Mouse (Mus musculus) lung, postnatal 0 days (tissue): ENCODE measurements around the gene Sdcbp2. TPM values are rescaled to one million over a fixed set of nuclear protein-coding genes. Genes with fewer than 3 reads are reported as not detected.

Experiments
- ATAC-seq: fragments of 200-750 bp; cut with Nextera tagmentation; 2 replicates; pipeline ENCODE4 v1.8.0; 2017; ENCODE audit warnings: moderate library complexity
- DNase-seq: peaks from one replicate; pipeline ENCODE4 v3.0.0-alpha.2; 2016; ENCODE audit warnings: low spot score
- H3K27ac ChIP-seq: fragments of 300-500 bp; sonication (generic); 2 replicates; pipeline ENCODE4 v1.5.1; 2014; ENCODE audit warnings: antibody characterized with exemption, mild to moderate bottlenecking, low read length, mixed read lengths
- H3K27me3 ChIP-seq: fragments of 300-500 bp; sonication (generic); replicated peaks from 2 replicates; pipeline ENCODE4 v1.6.1; 2014; ENCODE audit warnings: low read length, mixed read lengths; ENCODE audit not compliant: insufficient read depth
- H3K36me3 ChIP-seq: fragments of 300-500 bp; sonication (generic); 2 replicates; pipeline ENCODE4 v1.6.1; 2014; ENCODE audit warnings: low read length, mixed read lengths; ENCODE audit not compliant: insufficient read depth
- H3K4me1 ChIP-seq: fragments of 300-500 bp; sonication (generic); 2 replicates; pipeline ENCODE4 v1.6.1; 2014; ENCODE audit warnings: antibody characterized with exemption, low read depth, low read length, mixed read lengths; ENCODE audit not compliant: insufficient read depth
- H3K4me2 ChIP-seq: fragments of 300-500 bp; sonication (generic); replicated peaks from 2 replicates; pipeline ENCODE4 v1.6.1; 2014; ENCODE audit warnings: low read depth, mild to moderate bottlenecking, low read length, moderate library complexity, mixed read lengths
- H3K4me3 ChIP-seq: fragments of 300-500 bp; sonication (generic); 2 replicates; pipeline ENCODE4 v1.5.1; 2014; ENCODE audit warnings: low read depth, low read length
- H3K9ac ChIP-seq: fragments of 300-500 bp; sonication (generic); replicated peaks from 2 replicates; pipeline ENCODE4 v1.6.1; 2014; ENCODE audit warnings: low read depth, mild to moderate bottlenecking
- H3K9me3 ChIP-seq: fragments of 300-500 bp; sonication (generic); 2 replicates; pipeline ENCODE4 v1.6.1; 2016; ENCODE audit warnings: low read length, mixed read lengths
- CTCF ChIP-seq: IDR thresholded peaks from 2 replicates; pipeline ENCODE4 v1.5.1; 2016; ENCODE audit warnings: antibody characterized with exemption, mild to moderate bottlenecking
- EP300 ChIP-seq: IDR thresholded peaks from 2 replicates; pipeline ENCODE4 v1.6.1; 2016; ENCODE audit warnings: antibody characterized with exemption, mild to moderate bottlenecking, control low read depth
- WGBS: fragments of 180-500 bp; shearing (Covaris S2); extraction: QIAGEN DNeasy Blood & Tissue Kit; methylation state at CpG from one replicate; pipeline ENCODE4 v1.1.7; 2014; 5-methylcytosine and 5-hydroxymethylcytosine counted together
- polyA plus RNA-seq: library from polyadenylated mRNA; unstranded; fragments of >200 nt; fragmentation: Nextera tagmentation; extraction: Ambion mirVana; gene quantifications from 2 replicates; pipeline ENCODE4 v1.2.1, GENCODE M21; 2015

The Sdcbp2 gene
- polyA plus RNA-seq, 1 experiment from 2014 or later, result 2.5 TPM

- WGBS, result 2% methylated on average over 21 of the region's 21 CpGs
- Histone ChIP-seq H3K4me2 (peak overlapping the region; percentile 80), H3K27me3 (no peaks in the 10 kb centered on the region), H3K9me3 (no peaks in the 10 kb centered on the region), H3K4me3 (peak overlapping the region; percentile 86), H3K36me3 (peaks cover 9% of the 10 kb centered on the region), H3K4me1 (peaks cover 7% of the 10 kb centered on the region; the same call in 1 of the 2 replicates), H3K9ac (peak overlapping the region; percentile 82), H3K27ac (peak overlapping the region; percentile 97)
- peak; percentile 83 for DNase-seq
- peak; percentile 78 for TF ChIP-seq EP300
- TF ChIP-seq CTCF, result no peak
- peak; percentile 50 for ATAC-seq
Measured at GRCm38 (mm10) chr2:151543063-151543895, 29.1 kb upstream of the Sdcbp2 start.

GRCm38 (mm10) chr2:151544673-151545072 lies 27.7 kb upstream of the Sdcbp2 start:
- TF ChIP-seq CTCF (no peak), EP300 (no peak)
- Histone ChIP-seq H3K36me3 (peaks cover 9% of the 10 kb centered on the region), H3K4me1 (peaks cover 7% of the 10 kb centered on the region; the same call in 1 of the 2 replicates), H3K9ac (no peak overlapping the region), H3K27ac (no peak overlapping the region), H3K4me3 (peak overlapping the region; percentile 86), H3K4me2 (peak overlapping the region; percentile 80), H3K27me3 (no peaks in the 10 kb centered on the region), H3K9me3 (no peaks in the 10 kb centered on the region)
- WGBS, result 40% methylated on average over 6 of the region's 6 CpGs
- no peak for ATAC-seq
- no peak for DNase-seq

DNA sequence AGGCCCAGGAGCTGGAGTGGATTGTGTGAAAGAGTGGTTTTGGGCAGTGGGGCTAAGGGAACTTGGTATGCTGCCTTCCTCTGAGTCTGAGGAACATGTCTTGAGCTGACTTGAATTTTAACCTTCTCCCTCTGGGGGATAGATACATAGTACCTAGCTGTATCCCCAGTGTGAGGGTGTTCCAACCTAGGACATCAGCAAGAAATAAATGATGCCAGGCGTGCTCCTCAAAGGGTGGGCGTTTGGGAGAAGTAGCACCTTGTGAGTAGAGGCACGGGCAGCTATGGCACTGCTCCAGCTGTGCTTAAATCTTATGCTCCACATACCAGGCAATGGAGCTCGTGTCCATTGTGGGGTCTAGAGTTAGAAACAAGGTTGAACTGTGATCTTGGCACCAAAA lies 25.9 kb upstream of the Sdcbp2 start:
- ATAC-seq, result no peak
- no peaks in the 10 kb centered on the region for H3K9me3 ChIP-seq
- H3K4me1 ChIP-seq, result peaks cover 5% of the 10 kb centered on the region; the same call in 1 of the 2 replicates
- H3K4me2 ChIP-seq, result peak overlapping the region; percentile 80
- no peak overlapping the region for H3K9ac ChIP-seq
- no peak overlapping the region for H3K4me3 ChIP-seq
- H3K36me3 ChIP-seq, result peaks cover 13% of the 10 kb centered on the region
- WGBS, result 84% methylated on average over 4 of the region's 4 CpGs
- H3K27me3 ChIP-seq, result no peaks in the 10 kb centered on the region
- no peak for TF ChIP-seq EP300
- TF ChIP-seq CTCF, result no peak
- H3K27ac ChIP-seq, result no peak overlapping the region
- no peak for DNase-seq

DNA sequence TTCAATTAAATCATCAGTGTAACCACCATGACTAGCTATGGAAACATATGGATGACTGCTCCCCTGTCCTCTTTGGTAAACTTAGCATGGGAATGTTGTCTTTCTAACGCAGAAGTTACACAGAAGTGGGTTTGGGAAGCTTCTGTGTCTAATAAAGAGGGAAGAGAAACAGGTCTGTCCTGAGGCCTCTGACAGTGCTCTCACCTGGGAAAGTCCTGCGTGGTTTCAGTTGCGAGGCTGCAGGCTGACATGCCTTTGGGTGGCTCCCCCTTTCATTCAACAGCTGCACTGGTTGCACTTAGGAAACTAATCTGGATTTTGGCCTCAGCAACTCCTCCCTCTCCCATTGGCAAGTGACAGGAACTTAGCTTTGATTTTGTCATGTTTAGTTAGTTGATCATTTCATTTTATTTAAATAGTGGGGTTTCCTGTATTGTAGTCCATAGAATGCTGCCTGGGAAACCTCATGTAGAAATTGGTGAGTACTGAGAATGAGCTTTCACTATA lies 22.8 kb upstream of the Sdcbp2 start:
- no peak for TF ChIP-seq EP300
- no peak for TF ChIP-seq CTCF
- peaks cover 22% of the 10 kb centered on the region for H3K36me3 ChIP-seq
- no peak for ATAC-seq

DNA sequence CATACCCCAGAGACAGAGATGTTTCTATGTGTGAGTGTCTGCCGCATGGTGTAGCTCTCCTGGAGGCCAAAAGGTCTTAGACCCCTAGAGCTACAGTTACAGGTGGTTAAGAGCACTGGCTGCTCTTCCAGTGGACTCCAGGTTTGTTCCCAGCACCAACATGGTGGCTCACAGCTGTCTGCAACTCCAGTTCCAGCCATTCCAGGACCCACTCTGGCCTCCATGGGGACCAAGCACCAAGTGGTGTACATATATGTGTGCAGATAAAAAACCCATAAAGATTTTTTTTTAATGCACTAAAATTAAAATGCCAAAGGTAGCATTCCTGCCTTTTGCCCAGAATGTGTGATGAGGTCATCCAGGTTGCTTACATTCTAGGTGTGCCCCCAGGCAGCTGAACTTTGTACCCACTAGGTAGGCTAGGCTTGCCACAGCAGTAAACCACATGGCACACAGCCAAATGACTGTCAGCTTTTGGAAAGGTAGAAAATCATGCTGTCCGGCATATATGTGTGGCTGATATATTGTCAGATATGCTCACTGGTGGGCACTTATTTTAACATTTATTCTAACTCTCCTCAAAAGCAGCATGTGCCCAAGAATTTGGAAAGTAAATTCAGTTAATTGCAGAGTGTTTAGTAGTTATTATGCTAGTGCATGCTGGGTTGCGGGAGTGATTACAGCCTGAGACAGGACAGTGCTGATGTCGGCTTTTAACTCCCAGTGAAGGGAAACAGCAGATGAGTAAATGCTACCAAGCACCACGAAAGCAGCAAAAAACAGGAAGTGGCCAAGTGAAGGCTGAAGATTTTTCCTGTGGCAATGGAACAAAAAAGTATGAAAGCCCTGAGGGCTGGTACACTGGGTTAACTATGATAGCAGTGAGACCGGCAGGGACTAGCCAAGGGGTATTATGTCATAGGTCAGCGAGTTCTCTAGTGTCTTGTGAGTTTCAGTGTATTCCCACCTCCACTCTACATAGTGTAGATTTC lies 9.2 kb upstream of the Sdcbp2 start:
- 76% methylated on average over 7 of the region's 7 CpGs for WGBS
- Histone ChIP-seq H3K36me3 (peaks cover 40% of the 10 kb centered on the region; the same call in 1 of the 2 replicates), H3K4me1 (no peaks in the 10 kb centered on the region), H3K27me3 (no peaks in the 10 kb centered on the region), H3K27ac (no peak overlapping the region), H3K4me3 (no peak overlapping the region), H3K9ac (no peak overlapping the region), H3K4me2 (no peak overlapping the region), H3K9me3 (no peaks in the 10 kb centered on the region)
- no peak for ATAC-seq
- TF ChIP-seq EP300 (no peak), CTCF (no peak)
- DNase-seq, result no peak

More for the DNA sequence above, 22.8 kb upstream of the Sdcbp2 start:
- Histone ChIP-seq H3K27me3 (no peaks in the 10 kb centered on the region), H3K27ac (no peak overlapping the region), H3K4me2 (no peak overlapping the region), H3K9ac (no peak overlapping the region), H3K4me1 (no peaks in the 10 kb centered on the region; the same call in 1 of the 2 replicates), H3K9me3 (no peaks in the 10 kb centered on the region), H3K4me3 (no peak overlapping the region)
- 92% methylated on average over 3 of the region's 3 CpGs for whole genome bisulfite sequencing
- DNase-seq, result no peak

DNA sequence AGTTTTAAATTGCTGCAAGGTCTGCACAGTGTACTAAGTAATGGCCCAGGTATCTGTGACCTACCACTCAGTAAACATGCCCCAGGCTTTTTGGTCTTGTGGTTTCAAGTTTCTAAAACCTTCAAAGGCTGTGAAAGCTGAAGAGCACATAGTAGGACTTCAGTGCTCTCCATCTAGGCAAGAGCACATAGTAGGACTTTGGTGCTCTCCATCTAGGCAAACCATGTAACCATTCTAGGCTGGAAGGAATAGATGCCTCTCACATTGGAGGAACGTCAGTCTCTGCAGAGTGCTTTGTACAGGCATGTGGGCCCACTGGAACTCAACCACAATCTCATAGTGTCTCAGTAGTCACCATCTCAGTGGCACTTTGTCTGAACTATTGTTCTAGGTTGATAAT lies 8.4 kb upstream of the Sdcbp2 start:
- no peak overlapping the region for H3K27ac ChIP-seq
- peaks cover 38% of the 10 kb centered on the region; the same call in 1 of the 2 replicates for H3K36me3 ChIP-seq

More for the DNA sequence above, 8.4 kb upstream of the Sdcbp2 start:
- Histone ChIP-seq H3K4me2 (no peak overlapping the region), H3K4me1 (no peaks in the 10 kb centered on the region), H3K27me3 (no peaks in the 10 kb centered on the region), H3K9ac (no peak overlapping the region), H3K4me3 (no peak overlapping the region), H3K9me3 (no peaks in the 10 kb centered on the region)
- WGBS, result 88% methylated on average over 1 of the region's 1 CpGs
- DNase-seq, result no peak
- TF ChIP-seq EP300 (no peak), CTCF (no peak)
- ATAC-seq, result no peak
